Mouse (Mus musculus) layer of hippocampus, adult 18-20 months (tissue): ENCODE measurements around the gene Tssk6. TPM values are rescaled to one million over a fixed set of nuclear protein-coding genes. Genes with fewer than 3 reads are reported as not detected.

Source experiments
- DNase-seq, 2 experiments: peaks; one replicate each; pipeline ENCODE4 v3.0.0; 2022; ENCODE audit warnings: low spot score in 2 of 2
- total RNA-seq, 2 experiments: library from RNA; stranded (reverse); gene quantifications; 2 replicates each; pipeline ENCODE4 v1.2.3; 2021

Gene Tssk6
- total RNA-seq, 2 experiments from 2014 or later, result 0.25 to 0.33 TPM

DNA sequence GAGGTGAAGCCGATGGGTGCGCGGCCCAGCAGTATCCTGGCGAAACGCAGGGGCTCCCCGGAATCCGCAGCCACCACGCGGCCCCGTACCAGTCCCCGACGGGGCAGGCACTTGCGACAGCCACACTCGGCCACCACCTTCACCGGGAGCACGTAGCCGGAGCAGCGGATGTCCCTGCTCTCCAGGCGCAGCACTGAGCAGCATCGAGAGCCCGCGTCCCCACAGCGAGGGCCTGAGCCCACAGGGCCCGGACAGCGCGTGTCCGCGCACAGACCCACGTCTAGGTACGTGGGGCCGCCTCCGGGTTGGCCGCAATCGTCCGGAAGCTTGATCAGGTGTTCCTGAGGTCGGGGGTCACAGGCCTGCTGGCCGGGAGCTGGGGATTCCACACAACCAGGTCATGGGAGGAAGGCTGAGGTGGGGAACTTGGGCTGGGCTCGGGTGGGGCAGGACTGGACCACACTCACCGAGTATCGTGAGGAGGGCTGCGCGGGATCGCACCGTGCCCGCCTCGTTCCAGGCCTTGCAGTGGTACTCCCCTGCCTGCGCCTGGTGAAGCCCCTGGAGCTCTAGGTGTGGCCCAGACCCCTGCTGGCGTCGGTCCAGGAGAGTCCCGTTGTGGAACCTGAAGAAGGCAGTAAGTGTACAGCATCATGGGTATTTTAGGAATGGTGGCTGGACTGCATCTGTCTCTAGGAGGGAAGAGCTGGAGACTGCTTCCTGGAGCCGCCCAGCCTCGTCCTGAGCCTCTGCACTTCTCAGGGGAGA is 19.0 kb upstream of the Tssk6 start:
- no peak for DNase-seq

DNA sequence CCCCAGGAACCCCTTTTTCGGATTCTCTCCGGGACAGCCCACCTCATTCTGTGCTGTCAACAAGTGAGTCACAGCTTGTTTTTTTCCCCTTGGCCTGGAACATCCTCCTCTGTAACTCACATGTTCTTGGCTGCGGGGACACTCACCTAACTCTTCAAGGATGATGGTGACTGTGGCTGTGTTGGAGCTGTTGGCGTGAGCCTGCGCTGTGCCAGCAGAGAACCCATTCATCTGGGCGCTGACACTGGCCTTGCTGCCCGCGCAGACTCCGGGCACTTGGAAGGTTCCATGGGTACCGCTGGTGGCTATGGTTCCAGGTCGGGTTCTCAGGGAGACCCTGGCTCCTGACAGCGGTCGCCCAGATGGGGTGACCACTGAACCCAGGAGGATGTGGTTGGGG is 17.8 kb upstream of the Tssk6 start:
- DNase-seq, result no peak

DNA sequence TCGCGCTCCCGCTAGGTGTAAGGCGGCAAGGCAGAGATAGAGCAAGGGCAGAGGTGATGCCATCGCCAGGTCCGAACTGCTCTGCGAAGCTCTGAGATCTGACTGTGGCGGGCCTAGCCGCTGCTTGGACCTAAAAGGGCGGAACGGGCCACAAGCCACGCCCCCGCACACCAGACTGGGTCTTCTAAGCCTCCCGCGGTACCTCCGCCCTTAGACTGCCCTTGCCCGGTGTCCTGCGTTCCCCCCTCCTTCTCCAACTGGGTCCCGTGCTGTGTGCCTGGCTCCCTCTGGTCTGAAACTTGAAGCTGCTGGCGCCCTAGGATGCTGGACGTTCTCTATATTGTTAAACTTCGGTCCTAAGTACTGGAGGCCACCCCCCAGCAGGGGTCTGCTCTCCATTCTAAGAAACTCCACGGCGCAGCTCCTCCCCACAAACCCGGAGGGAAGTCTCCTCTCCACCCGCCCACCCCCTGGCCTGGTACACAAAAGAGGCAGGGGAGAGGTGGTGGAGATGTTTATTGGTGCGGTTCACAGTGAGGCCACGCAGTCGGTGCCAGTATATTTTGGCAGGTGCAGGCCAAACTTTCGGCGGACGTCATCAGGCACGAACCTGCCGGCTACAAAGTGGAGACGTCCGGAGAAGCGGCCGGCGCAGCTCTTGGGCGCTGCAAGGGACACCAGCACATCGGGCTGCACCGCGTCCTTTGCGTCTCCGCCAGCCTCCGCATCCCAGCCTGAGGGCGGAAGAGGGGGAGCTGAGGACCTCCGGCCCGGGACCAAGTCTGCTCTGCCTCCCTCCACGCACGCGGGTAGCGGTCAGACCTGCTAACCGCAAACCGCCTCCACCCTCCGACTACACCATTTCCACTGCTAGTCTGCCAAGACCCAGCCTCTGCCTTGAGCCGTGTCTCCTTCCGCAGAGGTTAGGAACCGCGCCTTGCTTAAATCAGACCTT is 14.4 kb upstream of the Tssk6 start, which contains the start of gene Cilp2:
TSS of gene Cilp2 (minus strand) at position 399 of the 955 bp plus-strand sequence.
- DNase-seq, result no peak

DNA sequence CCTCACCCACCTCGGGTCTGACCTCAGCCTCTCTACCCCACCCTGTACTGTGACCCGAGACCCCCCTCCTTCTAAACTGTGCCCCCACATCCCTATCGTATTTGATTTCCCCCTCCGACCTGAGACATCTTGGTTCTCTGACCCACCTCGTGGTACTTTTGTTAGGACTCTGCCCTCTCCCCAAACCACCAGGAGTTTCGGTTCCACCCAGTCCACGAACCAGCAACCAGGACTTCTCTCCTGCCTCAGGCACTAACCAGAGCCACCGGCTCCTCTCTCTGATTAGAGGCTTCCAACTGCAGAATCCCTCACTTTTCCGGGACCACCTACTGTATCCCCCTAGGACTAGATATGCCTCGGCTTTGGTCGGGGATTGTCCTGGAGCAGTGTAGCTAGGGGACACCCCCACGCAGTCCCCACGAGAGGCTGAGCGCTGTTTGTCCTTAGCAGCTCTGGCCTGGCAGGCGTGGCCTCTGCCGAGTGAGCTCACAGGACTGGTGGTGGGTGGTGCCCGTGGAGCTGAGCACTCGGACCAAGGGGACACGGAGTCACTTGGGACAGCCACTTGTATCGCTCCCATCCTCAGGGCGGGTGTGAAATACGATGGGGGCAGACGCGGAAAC is 13.6 kb upstream of the Tssk6 start:
- DNase-seq, result no peak

DNA sequence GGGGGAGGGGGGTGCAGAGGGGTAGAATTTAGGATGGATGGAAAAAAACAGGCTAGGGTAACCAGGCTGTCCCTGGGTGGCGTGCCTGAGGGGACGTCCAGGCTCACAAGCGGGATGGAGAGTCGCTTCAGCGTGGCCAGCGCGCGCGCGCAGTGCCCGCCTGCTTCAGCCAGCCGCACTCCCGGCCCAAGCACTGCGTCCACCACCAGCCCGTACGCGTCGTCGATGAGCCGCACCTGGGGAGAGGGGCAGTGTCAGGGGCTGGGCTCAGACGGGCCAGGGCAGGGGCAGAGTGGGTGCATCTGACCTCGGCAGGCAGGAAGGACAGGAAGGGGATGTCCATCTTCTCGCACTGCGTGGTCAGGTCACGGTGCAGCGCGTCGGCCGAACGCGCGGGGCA is 13.1 kb upstream of the Tssk6 start:
- no peak for DNase-seq

DNA sequence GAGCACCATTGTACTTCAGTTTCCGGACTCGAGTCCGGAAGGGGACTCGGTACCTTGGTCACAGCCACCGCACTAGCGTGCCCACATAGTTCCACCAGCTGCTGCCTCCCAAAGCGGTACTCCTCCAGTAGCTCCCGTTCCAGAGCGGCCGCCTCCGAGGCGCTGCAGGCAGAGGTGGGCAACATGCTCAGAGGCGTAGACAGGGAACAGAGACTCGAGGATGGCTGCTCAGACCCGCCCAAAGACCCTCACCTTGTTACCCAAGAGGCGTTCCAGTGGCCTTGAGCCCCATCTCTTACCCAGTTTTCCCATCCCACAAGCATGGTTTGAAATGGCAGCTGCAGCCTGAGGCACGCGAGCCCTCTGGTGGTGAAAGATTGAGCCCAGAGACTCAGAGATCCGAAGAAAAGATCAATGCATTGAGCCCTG is 11.2 kb upstream of the Tssk6 start:
- peak; percentile 65 to 81 for DNase-seq

DNA sequence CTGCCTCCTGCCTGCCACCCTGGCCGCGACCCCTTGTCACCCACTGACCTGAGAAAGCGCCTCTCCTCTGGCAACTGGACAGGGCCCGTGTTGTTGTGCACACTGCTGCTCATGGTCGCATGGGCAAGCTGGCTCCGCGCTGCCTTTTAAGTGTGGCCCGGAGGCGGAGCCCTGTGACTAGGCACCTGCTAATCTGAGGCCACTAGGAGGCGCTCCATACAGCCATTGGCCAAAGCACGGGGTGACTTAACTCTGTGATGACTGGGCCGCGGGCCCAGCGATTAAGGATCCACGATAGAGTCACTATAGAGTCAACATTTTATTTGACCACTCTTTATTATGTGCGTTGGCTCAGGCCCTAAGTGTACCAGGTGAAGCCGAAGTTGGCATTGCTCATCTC is 8.1 kb upstream of the Tssk6 start:
- DNase-seq, result peak in 1 of 2 experiments; percentile 59

DNA sequence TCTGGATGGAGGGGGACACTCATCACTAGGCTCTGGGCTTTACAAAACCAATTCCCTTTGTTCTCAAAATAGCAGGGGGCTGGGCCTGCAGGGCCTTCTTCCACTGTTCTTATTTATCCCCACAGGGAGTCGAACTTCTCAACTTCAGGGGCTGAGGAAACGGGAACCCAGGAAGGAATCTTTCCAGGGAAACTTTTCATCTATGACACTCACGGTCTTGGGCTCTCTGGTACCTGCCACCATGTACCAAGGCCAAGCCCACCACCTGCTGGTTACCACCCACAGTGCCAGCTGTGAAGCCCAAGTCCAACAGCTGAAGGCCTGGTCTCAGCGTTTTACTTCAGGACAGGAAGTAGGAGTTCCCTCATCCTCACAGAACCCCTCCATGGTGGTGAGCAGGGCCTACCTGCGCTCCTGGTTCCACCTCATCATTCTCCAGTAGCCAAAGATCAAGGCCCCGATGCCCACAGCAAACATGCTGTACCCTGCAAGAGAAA is 7.1 kb upstream of the Tssk6 start:
- DNase-seq, result no peak

DNA sequence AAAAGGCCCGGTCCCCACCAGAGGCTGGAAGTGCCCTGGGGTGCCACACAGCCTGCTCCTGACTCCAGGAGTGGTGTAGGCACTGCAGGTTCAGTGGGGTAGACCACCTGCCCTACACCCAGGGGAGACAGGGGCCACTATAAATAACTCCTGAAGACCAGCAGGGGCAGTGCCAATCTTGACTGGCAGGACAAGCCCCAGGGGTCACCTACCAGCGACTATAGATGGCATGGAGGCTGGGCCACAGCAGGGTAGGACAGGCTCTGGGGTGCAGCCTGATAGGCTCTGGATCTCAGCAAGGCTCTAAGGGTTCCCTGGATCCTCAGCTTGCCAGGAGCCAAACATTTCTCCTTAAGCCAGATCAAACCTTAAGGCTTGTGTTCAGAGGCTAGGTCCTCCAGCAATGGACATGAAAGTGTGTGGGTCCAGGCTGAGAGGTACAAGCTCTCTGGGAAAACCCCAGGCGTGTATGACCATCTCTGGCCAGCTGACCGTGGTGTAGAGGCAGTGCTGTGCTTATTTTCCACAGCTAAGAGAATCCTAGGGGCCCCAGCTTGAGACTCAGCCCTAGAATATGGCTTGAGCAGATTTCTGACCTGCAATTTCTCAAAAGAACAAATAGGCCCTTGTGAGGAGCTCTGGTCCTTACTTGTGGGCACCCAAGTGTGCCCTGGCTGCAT is 6.1 kb upstream of the Tssk6 start:
- DNase-seq, result no peak

DNA sequence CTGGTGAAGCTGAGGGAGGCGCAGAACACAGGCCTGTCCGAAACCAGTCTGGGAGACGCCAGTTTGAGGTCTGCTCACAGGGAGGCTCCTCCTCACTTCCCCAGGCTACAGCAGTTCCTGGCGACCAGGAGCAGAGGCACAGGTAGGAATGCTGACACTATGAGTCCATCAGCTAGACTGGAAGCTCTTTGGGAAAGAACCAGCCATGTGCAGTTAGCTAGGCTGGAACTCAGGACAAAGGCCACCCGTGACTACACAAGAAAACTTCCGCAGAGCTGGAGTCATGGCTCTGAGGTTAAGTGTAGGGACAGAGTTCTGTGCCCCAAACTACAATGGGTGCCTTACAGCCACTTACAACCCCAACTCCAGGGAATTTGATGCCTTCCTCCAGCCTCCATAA is 4.1 kb upstream of the Tssk6 start:
- no peak for DNase-seq

DNA sequence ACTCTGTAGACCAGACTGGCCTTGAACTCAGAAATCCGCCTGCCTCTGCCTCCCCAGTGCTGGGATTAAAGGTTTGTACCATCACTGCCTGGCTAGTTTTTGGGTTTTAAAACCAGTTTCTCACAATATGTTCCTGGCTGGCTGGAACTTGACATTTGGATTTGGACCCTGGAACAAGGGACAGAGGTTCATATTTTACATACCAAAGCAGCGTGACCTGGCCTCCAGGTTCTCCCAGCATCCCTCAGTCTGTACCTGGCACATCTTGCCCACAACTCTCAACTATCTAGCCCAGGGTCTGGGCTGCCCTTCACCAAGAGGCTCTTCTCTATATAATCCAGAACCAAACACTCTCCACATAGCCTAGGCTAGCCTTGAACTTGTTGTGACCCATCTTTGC is 2.1 kb upstream of the Tssk6 start:
- DNase-seq, result no peak

DNA sequence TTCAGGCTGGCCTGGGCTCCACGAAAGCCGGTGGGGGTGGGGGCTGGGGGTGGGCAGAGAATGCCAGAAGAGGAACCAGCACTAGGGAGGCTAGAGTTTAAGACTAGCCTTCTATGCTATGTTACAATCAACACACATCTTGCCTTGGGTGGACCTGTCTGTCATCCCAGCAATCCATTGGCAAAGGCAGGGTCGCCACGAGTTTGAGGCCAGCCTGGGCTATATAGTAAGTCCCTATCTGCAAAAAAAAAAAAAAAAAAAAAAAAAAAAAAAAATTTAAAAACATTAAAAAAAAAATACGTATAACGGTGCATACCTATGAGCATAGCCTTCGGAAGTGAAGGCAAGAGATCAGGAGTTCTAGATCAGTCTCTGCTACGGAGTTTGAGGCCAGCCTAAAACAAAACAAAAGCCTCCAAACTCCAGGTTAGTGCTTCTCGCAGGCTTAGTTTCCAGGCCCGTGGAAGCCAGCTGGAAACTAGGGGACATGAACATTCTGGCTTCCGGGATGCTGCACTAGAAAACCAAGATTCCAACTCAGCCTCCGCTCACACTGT is 1.0 kb upstream of the Tssk6 start:
- no peak for DNase-seq

DNA sequence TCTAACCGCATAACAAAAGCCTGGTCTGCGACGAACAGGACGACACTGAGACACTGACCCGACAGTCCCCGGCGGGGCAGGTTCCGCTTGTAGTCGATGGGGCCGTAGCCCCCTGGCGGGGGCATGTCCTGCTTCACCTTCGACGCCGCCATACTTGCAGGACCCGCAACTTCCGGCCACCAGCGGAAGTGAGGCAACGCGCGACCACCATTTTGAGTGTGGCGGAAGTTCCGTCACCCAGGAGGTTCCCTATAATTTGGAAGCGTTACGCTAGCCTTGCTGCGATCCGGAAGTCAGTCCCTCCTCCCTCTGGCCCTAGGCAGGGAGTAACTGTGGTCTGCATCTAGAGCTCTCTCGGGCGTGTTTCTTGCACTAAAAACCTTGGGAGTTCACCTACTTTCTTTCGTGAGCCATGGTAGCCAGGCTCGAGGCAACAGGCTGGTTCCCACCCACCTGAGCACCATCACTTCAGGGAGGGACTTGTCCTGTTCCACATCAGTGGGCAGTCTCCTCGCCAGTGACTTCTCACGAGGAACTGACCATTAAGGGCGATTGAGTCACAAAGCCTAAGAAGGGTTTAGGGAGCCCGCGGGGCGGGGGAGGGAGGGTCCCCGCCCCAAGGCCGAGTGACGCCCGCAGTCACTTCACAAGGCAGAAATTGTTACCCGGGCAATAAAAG is 361 bp upstream of the Tssk6 start:
- peak; percentile 95 to 98 for DNase-seq

DNA sequence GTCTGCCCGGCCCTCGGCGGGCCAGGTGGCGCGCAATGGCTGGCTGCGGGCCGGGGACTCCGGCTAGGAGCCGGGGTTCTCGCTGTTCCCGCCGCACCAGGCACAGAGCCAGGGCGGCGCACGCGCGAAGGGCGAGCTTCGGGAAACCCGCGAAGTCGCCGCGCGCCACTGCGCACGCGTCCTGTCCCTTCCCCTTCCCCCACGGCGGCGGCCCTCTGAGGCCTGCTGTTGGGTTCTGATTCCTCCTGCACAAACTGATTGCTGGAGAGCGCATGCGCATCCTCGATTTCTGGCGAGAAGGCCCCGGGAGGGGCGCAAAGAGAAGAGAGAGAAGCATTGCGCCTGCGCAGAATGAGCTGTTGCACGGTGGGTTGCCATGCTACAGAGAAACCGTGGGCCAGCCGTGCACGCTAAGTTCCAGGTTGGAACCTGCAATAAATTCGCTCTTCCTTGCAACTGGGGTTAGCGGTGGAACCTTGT is 1.1 kb downstream of the Tssk6 start:
- DNase-seq, result peak; percentile 99 to 100

DNA sequence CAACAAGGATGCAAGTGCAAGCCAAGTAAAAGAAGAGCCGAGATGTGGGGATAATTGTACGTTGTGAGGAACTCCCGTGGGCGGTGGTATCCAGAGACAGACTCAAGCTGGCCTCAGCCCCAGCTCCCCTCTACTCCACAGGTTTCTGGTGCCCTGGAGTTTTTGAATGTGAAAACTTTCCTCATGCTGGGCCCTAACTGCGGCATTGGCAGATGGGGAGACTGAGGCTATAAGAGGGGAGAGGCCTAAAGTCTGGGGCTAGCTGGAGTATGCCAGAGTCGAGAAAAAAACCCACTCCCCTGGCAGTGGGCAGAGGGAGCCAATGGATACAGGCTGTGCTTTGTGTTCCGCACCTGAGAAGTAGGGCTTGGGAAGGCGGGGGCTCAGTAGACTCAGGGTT is 2.1 kb downstream of the Tssk6 start:
- DNase-seq, result no peak

DNA sequence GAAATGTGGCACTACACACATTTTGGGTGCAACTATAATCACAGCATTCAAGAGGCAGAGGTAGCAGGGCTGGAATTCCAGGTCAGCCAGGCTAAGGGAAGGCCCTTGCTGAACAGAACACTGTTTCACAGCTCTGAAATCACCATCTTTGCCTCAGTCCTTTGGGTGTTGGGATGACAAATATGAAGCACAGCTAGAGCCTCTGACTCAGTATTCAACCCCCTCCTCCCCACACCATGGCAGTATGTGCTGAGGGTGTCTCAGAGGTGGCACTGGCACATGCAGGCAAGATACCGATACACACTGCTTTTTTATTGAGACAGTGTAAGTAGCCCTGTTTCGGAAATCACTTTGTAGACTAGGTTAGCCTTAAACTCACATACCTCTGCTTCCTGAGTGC is 4.3 kb downstream of the Tssk6 start:
- DNase-seq, result no peak

DNA sequence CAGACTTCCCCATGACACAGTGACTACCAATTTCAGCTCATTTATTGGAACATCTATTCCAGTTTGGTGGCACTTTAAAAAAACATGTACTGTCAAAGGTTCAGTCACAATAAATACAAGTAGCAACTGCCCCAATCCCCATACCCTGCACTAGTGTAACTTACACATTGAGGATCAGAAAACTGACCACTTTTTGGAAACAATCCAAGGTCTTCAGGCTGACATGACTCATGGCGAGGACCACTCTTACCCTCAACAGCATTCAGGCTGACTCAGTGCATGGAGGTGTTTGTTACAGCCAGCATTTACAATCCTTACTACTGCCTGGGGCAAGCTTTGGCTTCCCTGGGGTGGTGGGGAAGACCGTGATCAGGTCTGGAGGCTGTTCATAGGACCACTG is 5.1 kb downstream of the Tssk6 start:
- DNase-seq, result no peak

DNA sequence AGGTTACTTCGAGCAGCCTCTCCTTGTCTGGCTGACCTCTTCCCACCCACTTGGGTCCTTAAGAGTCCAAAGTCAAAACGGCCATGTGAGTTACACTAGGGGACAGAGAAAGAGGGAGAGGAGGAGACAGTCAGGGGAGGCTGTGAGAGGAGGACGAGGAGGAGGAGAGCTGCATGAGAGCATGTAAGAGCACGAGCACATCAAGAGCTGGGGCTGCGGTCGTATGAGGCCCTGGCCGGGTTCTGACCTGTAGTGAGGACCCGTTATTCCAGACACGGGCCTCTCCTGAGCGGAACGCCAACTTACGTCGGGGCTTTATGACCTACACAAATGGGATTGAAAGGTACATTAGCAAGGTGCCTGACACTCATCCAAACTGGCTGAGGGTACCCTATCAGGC is 9.9 kb downstream of the Tssk6 start:
- no peak for DNase-seq

DNA sequence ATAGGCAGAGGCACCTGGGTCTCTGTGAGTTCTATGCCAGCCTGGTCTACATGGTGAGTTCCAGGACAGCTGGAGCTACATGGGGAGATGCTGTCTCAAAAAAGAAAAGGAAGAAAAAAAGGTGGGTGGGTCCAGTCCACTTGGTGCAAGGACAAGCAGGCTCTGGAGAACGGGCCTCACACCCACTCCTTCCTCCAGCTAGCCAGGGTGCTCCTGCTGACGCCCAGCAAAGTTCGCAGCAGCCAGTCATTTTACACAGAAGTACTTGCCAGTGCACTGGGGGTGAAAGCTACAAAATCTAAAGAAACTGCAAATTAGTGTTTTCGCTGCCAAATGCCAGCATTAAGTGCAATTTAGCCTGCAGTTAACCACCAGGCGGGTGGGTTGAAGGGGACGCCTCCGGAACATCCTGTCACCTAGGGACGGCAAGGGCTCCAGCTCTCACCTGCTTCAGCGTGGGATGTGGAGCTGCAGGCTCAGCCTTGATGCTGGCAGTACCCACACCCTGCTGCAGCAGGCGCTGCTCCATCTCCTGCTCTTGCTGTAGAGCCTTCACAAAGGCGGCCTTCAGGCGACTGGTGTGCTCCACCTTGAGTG is 10.6 kb downstream of the Tssk6 start:
- DNase-seq, result no peak

DNA sequence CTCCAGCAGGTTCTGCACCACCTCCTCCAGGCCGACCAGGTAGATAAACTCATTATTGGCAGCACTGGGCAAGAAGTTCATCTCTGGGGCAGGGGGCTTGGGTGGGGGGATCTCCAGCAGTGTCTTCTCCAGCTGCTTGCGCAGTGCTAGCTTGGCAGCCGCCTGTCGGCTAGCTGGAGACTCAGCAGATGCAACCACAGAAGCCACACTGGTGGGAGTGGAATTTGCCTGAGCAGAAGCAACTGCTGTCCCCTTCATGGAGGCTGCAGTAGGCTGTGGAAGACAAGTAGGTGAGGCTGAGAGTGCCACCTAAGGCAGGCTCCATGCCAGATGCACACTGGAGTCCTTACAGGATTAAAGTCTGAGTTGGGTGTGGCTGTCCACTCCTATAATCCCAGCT is 12.5 kb downstream of the Tssk6 start:
- DNase-seq, result no peak
